Mouse (Mus musculus): ENCODE measurements around the gene Stk19. TPM values are rescaled to one million over a fixed set of nuclear protein-coding genes. Genes with fewer than 3 reads are reported as not detected.

Gene Stk19
- polyA plus RNA-seq (2012), result 65.1 and 75.3 TPM in 2 replicates

DNA sequence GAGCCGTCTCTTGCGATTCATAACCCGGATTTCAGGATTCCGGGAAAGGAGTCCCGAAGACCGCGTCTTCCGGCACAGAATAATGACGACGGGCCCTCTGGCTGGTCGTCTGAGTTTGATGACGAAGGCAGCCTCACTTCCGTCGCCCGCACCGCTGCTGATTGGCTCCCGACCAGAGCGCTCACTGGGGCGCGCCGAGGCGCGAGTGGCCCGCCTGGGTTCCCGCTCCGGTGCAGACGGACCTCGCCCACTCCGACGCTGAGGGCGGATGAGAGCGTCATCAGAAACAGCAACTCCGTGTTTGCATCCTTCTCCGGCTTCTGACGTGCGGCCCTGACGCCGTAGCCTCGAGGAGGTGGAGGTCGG is at the start of gene Stk19, which contains the start of gene Dxo:
Stk19 (minus strand) TSS at position 90 of the 366 bp plus-strand sequence.
Dxo (plus strand) TSS at position 164 of the 366 bp plus-strand sequence.

DNA sequence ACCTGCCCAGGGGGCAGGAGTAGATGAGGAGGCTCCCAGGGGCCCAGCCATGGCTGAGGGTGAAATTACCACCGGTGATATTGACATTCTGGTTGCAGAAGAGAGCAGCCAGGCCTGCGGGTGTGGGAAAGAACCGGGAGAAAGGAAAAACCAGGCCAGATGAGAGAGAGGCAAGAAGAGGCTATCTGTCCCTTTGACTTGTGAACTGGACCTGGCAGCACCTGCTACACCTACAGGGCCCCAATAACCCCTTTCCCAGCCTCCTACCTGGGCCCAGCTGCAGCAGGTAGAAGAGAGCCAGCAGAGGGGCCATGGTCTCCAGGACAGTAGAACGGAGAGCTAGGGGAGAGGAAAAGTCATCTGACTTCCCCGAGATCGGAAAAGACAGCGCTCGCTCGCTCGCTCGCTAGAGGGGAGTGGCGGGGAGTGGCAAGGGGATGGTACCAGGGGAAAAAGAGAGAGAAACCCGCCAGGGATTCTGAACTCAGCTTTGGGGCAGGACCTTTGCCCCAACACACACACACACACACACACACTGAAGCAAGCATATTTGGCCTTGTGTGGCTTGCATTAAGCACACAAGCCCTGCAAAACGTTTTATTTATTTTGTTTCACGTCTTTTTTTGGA is 45.1 kb upstream of the Stk19 start, which contains the start of gene Gm20547:
Gm20547 (minus strand) TSS at position 360 of the 628 bp plus-strand sequence.

DNA sequence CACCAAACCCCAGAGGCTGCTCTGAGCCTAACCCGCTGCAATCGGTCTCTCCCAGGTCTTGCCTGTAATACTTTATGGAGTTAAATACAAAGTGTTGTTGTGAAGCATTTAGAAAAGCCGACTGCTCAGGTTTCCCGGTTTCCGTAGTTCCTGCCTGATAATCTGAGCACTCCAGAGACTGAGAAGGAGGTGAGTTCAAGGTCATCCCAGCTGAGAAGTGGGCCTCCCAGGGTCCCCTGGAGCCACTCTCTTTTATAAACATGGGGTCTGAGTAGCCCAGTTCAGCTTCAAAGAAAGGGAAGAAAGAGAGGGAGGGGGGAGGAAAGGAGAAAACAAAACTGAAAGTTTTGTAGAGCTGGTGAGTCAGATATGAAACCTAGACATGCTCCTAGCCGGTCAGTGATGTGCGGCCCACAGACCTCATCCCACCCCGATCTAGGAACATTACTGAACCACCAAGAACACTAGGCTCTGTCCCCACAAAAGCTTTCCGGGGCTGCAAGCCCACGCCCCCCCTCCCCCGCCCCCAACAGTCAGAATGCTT is 42.7 kb upstream of the Stk19 start, which contains the start of gene Zbtb12:
Zbtb12 (plus strand) TSS at position 148 of the 544 bp plus-strand sequence.

GRCm38 (mm10) chr17:34862416-34863081 is 25.8 kb upstream of the Stk19 start, which contains the start of gene Cfb:
TSS of gene Cfb (minus strand) at chr17:34862518.

DNA sequence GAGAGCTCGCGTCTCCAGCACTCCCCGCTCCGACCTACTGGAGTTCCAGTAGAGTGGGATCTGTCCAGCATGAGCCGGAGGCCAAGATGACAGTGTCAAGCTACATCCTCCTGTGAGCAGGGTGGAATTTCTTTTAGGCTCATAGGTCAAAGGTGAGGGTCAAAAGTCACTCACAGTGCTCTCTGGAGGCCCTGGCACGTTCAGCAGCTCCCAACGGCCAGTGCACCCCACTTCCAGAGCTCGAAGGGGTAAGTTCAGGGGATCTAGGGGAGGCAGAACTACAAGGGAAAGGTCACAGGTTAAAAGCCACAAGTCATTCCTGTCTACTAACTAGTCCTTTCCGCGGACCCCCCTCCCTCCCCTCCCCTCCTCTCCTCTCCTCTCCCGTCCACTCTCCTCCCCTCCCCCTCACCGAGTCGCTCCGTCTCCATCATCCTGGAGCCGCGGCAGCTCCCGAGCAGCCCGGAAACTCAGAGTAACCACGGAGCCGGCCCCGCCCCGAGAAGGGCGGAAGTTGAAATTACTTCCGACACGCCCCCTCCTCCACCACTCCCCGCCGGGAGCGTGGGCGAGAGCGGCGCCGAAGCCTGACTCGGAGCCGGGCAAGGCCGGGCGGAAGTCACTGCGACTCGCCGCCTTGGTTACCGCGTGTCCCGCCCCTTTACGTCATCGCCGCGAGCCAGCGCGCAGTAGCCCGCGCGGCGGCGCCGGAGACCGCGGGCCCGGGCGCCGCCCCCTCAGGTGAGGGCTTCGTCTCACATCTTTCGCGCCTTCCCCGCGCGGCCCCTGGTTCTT is 13.2 kb upstream of the Stk19 start, which contains the start of the genes Skiv2l and Nelfe:
Skiv2l (minus strand) TSS at position 489 of the 795 bp plus-strand sequence.
Nelfe (plus strand) TSS at position 670 of the 795 bp plus-strand sequence.

GRCm38 (mm10) chr17:34804301-34804700 is 32.4 kb downstream of the Stk19 start, which contains the start of gene Cyp21a1:
TSS of gene Cyp21a1 (minus strand) at chr17:34804561.

Other genes with a start within 250 kb of the Stk19 start
- gene Gpsm3, start 247.1 kb downstream of the Stk19 start, polyA plus RNA-seq (2012), result 351 and 421 TPM in 2 replicates
- gene Pbx2, start 245.7 kb downstream of the Stk19 start, polyA plus RNA-seq (2012), result 81.6 and 90.2 TPM in 2 replicates
- 7.3 and 10.8 TPM in 2 replicates for gene Ager, start 239.1 kb downstream of the Stk19 start, polyA plus RNA-seq (2012)
- gene Rnf5, start 233.3 kb downstream of the Stk19 start, polyA plus RNA-seq (2012), result 65.9 and 70.5 TPM in 2 replicates
- gene Agpat1, start 232.7 kb downstream of the Stk19 start, polyA plus RNA-seq (2012), result 119 and 139 TPM in 2 replicates
- 3.9 and 4.4 TPM in 2 replicates for gene Egfl8, start 221.0 kb downstream of the Stk19 start, polyA plus RNA-seq (2012)
- 185 and 189 TPM in 2 replicates for gene Ppt2, start 208.4 kb downstream of the Stk19 start, polyA plus RNA-seq (2012)
- gene Prrt1, start 207.4 kb downstream of the Stk19 start, polyA plus RNA-seq (2012), result 2.5 and 3.4 TPM in 2 replicates
- gene Fkbpl, start 192.2 kb downstream of the Stk19 start, polyA plus RNA-seq (2012), result 8.3 and 8.4 TPM in 2 replicates
- 184 and 230 TPM in 2 replicates for gene Atf6b, start 189.8 kb downstream of the Stk19 start, polyA plus RNA-seq (2012)
- gene Tnxb, start 166.4 kb downstream of the Stk19 start, polyA plus RNA-seq (2012), result 0.02 TPM in 2 replicates
- 0.17 and 0.61 TPM in 2 replicates for gene C4b, start 93.1 kb downstream of the Stk19 start, polyA plus RNA-seq (2012)
- gene Cyp21a1, start 32.4 kb downstream of the Stk19 start, polyA plus RNA-seq (2012), result not detected in 2 replicates
- gene Dxo, start 74 bp upstream of the Stk19 start, polyA plus RNA-seq (2012), result 106 TPM in 2 replicates
- 63.8 and 69.0 TPM in 2 replicates for gene Skiv2l, start 13.3 kb upstream of the Stk19 start, polyA plus RNA-seq (2012)
- gene Nelfe, start 13.4 kb upstream of the Stk19 start, polyA plus RNA-seq (2012), result 308 and 315 TPM in 2 replicates
- 0.13 TPM in 1 of 2 replicates, not detected in the other for gene Cfb, start 25.6 kb upstream of the Stk19 start, polyA plus RNA-seq (2012)
- gene Zbtb12, start 42.5 kb upstream of the Stk19 start, polyA plus RNA-seq (2012), result 51.5 and 66.6 TPM in 2 replicates
- gene Gm20547, start 45.1 kb upstream of the Stk19 start, polyA plus RNA-seq (2012), result not detected in 2 replicates
- 2.0 and 2.3 TPM in 2 replicates for gene C2, start 61.3 kb upstream of the Stk19 start, polyA plus RNA-seq (2012)
- 441 and 469 TPM in 2 replicates for gene Ehmt2, start 61.5 kb upstream of the Stk19 start, polyA plus RNA-seq (2012)
- not detected in 2 replicates for gene Slc44a4, start 77.5 kb upstream of the Stk19 start, polyA plus RNA-seq (2012)
- gene Neu1, start 94.3 kb upstream of the Stk19 start, polyA plus RNA-seq (2012), result 52.4 and 79.9 TPM in 2 replicates
- 425 and 1,961 TPM in 2 replicates for gene Hspa1b, start 122.3 kb upstream of the Stk19 start, polyA plus RNA-seq (2012)
- gene Gm20481, start 133.0 kb upstream of the Stk19 start, polyA plus RNA-seq (2012), result 0.52 TPM in 1 of 2 replicates, not detected in the other
- gene Hspa1a, start 135.2 kb upstream of the Stk19 start, polyA plus RNA-seq (2012), result 239 and 1,296 TPM in 2 replicates
- gene Hspa1l, start 135.8 kb upstream of the Stk19 start, polyA plus RNA-seq (2012), result 0.06 TPM in 1 of 2 replicates, not detected in the other
- gene Lsm2, start 144.9 kb upstream of the Stk19 start, polyA plus RNA-seq (2012), result 154 and 167 TPM in 2 replicates
- gene Vars, start 164.0 kb upstream of the Stk19 start, polyA plus RNA-seq (2012), result 841 and 875 TPM in 2 replicates
- gene Vwa7, start 179.6 kb upstream of the Stk19 start, polyA plus RNA-seq (2012), result 0.24 and 0.38 TPM in 2 replicates
- gene Sapcd1, start 191.1 kb upstream of the Stk19 start, polyA plus RNA-seq (2012), result 6.0 and 11.9 TPM in 2 replicates
- gene Msh5, start 209.8 kb upstream of the Stk19 start, polyA plus RNA-seq (2012), result 3.4 and 5.4 TPM in 2 replicates
- gene Clic1, start 213.0 kb upstream of the Stk19 start, polyA plus RNA-seq (2012), result 109 and 129 TPM in 2 replicates
- gene Ddah2, start 222.1 kb upstream of the Stk19 start, polyA plus RNA-seq (2012), result 33.8 and 58.4 TPM in 2 replicates
- gene Ly6g6c, start 228.4 kb upstream of the Stk19 start, polyA plus RNA-seq (2012), result 0.09 TPM in 1 of 2 replicates, not detected in the other
- 0.04 TPM in 1 of 2 replicates, not detected in the other for gene Mpig6b, start 229.2 kb upstream of the Stk19 start, polyA plus RNA-seq (2012)
- not detected in 2 replicates for gene Ly6g6e, start 240.0 kb upstream of the Stk19 start, polyA plus RNA-seq (2012)
- 0.26 TPM in 1 of 2 replicates, not detected in the other for gene Ly6g6d, start 241.1 kb upstream of the Stk19 start, polyA plus RNA-seq (2012)
- 0.06 and 0.28 TPM in 2 replicates for gene Ly6g6f, start 248.7 kb upstream of the Stk19 start, polyA plus RNA-seq (2012)

All from megakaryocyte-erythroid progenitor cell, adult 5 weeks (primary cell).